Mouse (Mus musculus) kidney, adult 2 months (tissue): Measurements from ENCODE around the gene Hsfy2.

ENCODE experiments used
- CTCF ChIP-seq: fragments of 200-500 bp; conservative IDR thresholded peaks from 2 replicates; pipeline ENCODE4 v1.5.1; 2011; ENCODE audit warnings: low read depth, mild to moderate bottlenecking, control low read depth, low read length, moderate library complexity, mixed read lengths; ENCODE audit not compliant: insufficient read depth, insufficient read length
- POLR2A ChIP-seq: fragments of 200-500 bp; IDR thresholded peaks from one replicate; pipeline ENCODE4 v1.6.1; 2011; ENCODE audit warnings: low read depth, low read length, control low read depth

- no peak for TF ChIP-seq CTCF
- no peak for TF ChIP-seq POLR2A
Measured at GRCm38 (mm10) chr1:56675253-56675652, 38.0 kb upstream of the Hsfy2 start.
